Mouse (Mus musculus) liver, adult 2 months (tissue): ENCODE data around the gene Acaa1b. TPM values are rescaled to one million over a fixed set of nuclear protein-coding genes. Genes with fewer than 3 reads are reported as not detected.

Experiments used
- DNase-seq: peaks from one replicate; pipeline ENCODE4 v3.0.0-alpha.2; 2011; ENCODE audit warnings: low read depth, low spot score; ENCODE audit errors: extremely low read depth
- H3K27ac ChIP-seq: fragments of 200-500 bp; replicated peaks from 2 replicates; pipeline ENCODE4 v1.5.1; 2012; ENCODE audit warnings: low read depth, mild to moderate bottlenecking, control low read depth, inconsistent platforms, low read length; ENCODE audit not compliant: insufficient read depth
- H3K27me3 ChIP-seq: fragments of 200-500 bp; 2 replicates; pipeline ENCODE4 v1.6.1; 2012; ENCODE audit warnings: mild to moderate bottlenecking, moderate library complexity, low read length, inconsistent platforms; ENCODE audit not compliant: control insufficient read depth, insufficient read depth
- H3K36me3 ChIP-seq: fragments of 200-500 bp; 2 replicates; pipeline ENCODE4 v1.6.1; 2012; ENCODE audit warnings: low read length, inconsistent platforms; ENCODE audit not compliant: control insufficient read depth, insufficient read depth
- H3K4me1 ChIP-seq: fragments of 200-500 bp; 2 replicates; pipeline ENCODE4 v1.6.1; 2011; ENCODE audit warnings: low read length; ENCODE audit not compliant: control insufficient read depth, insufficient read depth
- H3K4me3 ChIP-seq: fragments of 200-500 bp; 2 replicates; pipeline ENCODE4 v1.5.1; 2011; ENCODE audit warnings: low read depth, mild to moderate bottlenecking, control low read depth, low read length, moderate library complexity; ENCODE audit not compliant: insufficient read depth
- H3K79me2 ChIP-seq: fragments of 200-500 bp; 2 replicates; pipeline ENCODE4 v1.6.1; 2012; ENCODE audit warnings: inconsistent platforms, mild to moderate bottlenecking, low read length, moderate library complexity; ENCODE audit not compliant: control insufficient read depth, insufficient read depth
- H3K9ac ChIP-seq: fragments of 200-500 bp; 2 replicates; pipeline ENCODE4 v1.6.1; 2012; ENCODE audit warnings: low read depth, mild to moderate bottlenecking, control low read depth, inconsistent platforms, low read length
- CTCF ChIP-seq: fragments of 200-500 bp; IDR thresholded peaks from 2 replicates; pipeline ENCODE4 v1.5.1; 2011; ENCODE audit warnings: low read depth, low read length, control low read depth
- POLR2A ChIP-seq: fragments of 200-500 bp; IDR thresholded peaks from 2 replicates; pipeline ENCODE4 v1.6.1; 2011; ENCODE audit warnings: low read length, control low read depth; ENCODE audit not compliant: insufficient read depth; ENCODE audit errors: extremely low read depth
- WGBS: fragments of 180-500 bp; shearing (Covaris S2); methylation state at CpG from one replicate; pipeline ENCODE4 v1.1.7; 2018; 5-methylcytosine and 5-hydroxymethylcytosine counted together
- polyA plus RNA-seq: library from polyadenylated mRNA; depleted of rRNA; stranded (reverse); fragments of >200 nt; gene quantifications from 2 replicates; pipeline ENCODE4 v1.2.3, GENCODE M21; 2012; rRNA removed
- total RNA-seq: library from RNA; depleted of rRNA; stranded (reverse); fragments of >200 nt; gene quantifications from 2 replicates; pipeline ENCODE4 v1.2.3, GENCODE M21; 2014; rRNA removed

The Acaa1b gene
- total and polyA plus RNA-seq, 2 experiments = 780 to 1,582 TPM

GRCm38 (mm10) chr9:119102783-119103113, 54.1 kb downstream of the Acaa1b start:
- Histone ChIP-seq H3K4me1 (0 out of 2 replicates have a peak, but pooled peaks cover 2% of the 10 kb centered on the region), H3K27ac (no peak overlapping the region), H3K36me3 (no peaks in the 10 kb centered on the region), H3K9ac (peak overlapping the region; percentile 41), H3K27me3 (no peaks in the 10 kb centered on the region), H3K4me3 (peak overlapping the region; percentile 75), H3K79me2 (no peaks in the 10 kb centered on the region)
- WGBS = 5% methylated on average over 19 of the region's 19 CpGs
- TF ChIP-seq CTCF = no peak
- no peak for TF ChIP-seq POLR2A
- no peak for DNase-seq

- peak; percentile 83 for DNase-seq
- H3K27me3 ChIP-seq = no peaks in the 10 kb centered on the region
- no peak for TF ChIP-seq POLR2A
- peak; percentile 21; the same call in 1 of the 2 replicates for TF ChIP-seq CTCF
- 0 out of 2 replicates have a peak, but pooled peaks cover 2% of the 10 kb centered on the region for H3K4me1 ChIP-seq
- peak within 1 kb of the TSS; percentile 75 for H3K4me3 ChIP-seq
- H3K9ac ChIP-seq = peak within 1 kb of the TSS; percentile 41
- 0 out of 2 replicates have a peak within 1 kb of the TSS, but pooled peaks have one; percentile 5 for H3K27ac ChIP-seq
- WGBS = 3% methylated on average over 44 of the region's 44 CpGs
- no peaks in the 10 kb centered on the region for H3K36me3 ChIP-seq
- H3K79me2 ChIP-seq = no peaks in the 10 kb centered on the region
Observed at GRCm38 (mm10) chr9:119101992-119102782, 54.7 kb downstream of the Acaa1b start, which contains the start of gene Dlec1. Dlec1 (plus strand) TSS chr9:119102478.

GRCm38 (mm10) chr9:119100177-119100898, 56.6 kb downstream of the Acaa1b start:
- 21% methylated on average over 15 of the region's 15 CpGs for WGBS
- H3K36me3 ChIP-seq = no peaks in the 10 kb centered on the region
- H3K27me3 ChIP-seq = no peaks in the 10 kb centered on the region
- DNase-seq = no peak
- no peaks in the 10 kb centered on the region for H3K79me2 ChIP-seq
- H3K4me1 ChIP-seq = 0 out of 2 replicates have a peak, but pooled peaks cover 2% of the 10 kb centered on the region
- no peak overlapping the region for H3K27ac ChIP-seq
- TF ChIP-seq POLR2A (no peak), CTCF (no peak)
- no peak overlapping the region for H3K9ac ChIP-seq
- H3K4me3 ChIP-seq = no peak overlapping the region

Other genes with a start within 250 kb of the Acaa1b start
- gene Ctdspl, start 230.6 kb downstream of the Acaa1b start, total RNA-seq = 2.5 and 4.0 TPM in 2 replicates
- 2.8 and 3.5 TPM in 2 replicates for gene Ctdspl, start 230.6 kb downstream of the Acaa1b start, polyA plus RNA-seq
- gene Vill, start 104.3 kb downstream of the Acaa1b start, total RNA-seq = 2.3 and 3.0 TPM in 2 replicates
- gene Vill, start 104.3 kb downstream of the Acaa1b start, polyA plus RNA-seq = 0.50 and 1.2 TPM in 2 replicates
- gene Plcd1, start 63.6 kb downstream of the Acaa1b start, total RNA-seq = 0.37 and 0.40 TPM in 2 replicates
- gene Plcd1, start 63.6 kb downstream of the Acaa1b start, polyA plus RNA-seq = 0.45 and 0.93 TPM in 2 replicates
- 0.27 and 0.74 TPM in 2 replicates for gene Dlec1, start 54.6 kb downstream of the Acaa1b start, total RNA-seq
- 0.31 and 0.32 TPM in 2 replicates for gene Dlec1, start 54.6 kb downstream of the Acaa1b start, polyA plus RNA-seq
- 0.07 TPM in 1 of 2 replicates, not detected in the other for gene Gm47289, start 2.1 kb upstream of the Acaa1b start, total RNA-seq
- not detected in 2 replicates for gene Gm47289, start 2.1 kb upstream of the Acaa1b start, polyA plus RNA-seq
- 0.07 TPM in 1 of 2 replicates, not detected in the other for gene Slc22a13, start 52.0 kb upstream of the Acaa1b start, total RNA-seq
- 0.06 TPM in 1 of 2 replicates, not detected in the other for gene Slc22a13, start 52.0 kb upstream of the Acaa1b start, polyA plus RNA-seq
- gene Oxsr1, start 165.3 kb upstream of the Acaa1b start, total RNA-seq = 14.2 and 15.6 TPM in 2 replicates
- 7.6 and 8.6 TPM in 2 replicates for gene Oxsr1, start 165.3 kb upstream of the Acaa1b start, polyA plus RNA-seq
- gene Acaa1a, start 182.6 kb upstream of the Acaa1b start, total RNA-seq = 155 and 170 TPM in 2 replicates
- 280 and 328 TPM in 2 replicates for gene Acaa1a, start 182.6 kb upstream of the Acaa1b start, polyA plus RNA-seq
- 4.8 and 6.3 TPM in 2 replicates for gene Myd88, start 184.3 kb upstream of the Acaa1b start, total RNA-seq
- 9.8 and 11.3 TPM in 2 replicates for gene Myd88, start 184.3 kb upstream of the Acaa1b start, polyA plus RNA-seq
- 204 and 276 TPM in 2 replicates for gene Xylb, start 200.3 kb upstream of the Acaa1b start, total RNA-seq
- 154 and 166 TPM in 2 replicates for gene Xylb, start 200.3 kb upstream of the Acaa1b start, polyA plus RNA-seq
- not detected in 2 replicates for gene Slc22a14, start 208.5 kb upstream of the Acaa1b start, total RNA-seq
- gene Slc22a14, start 208.5 kb upstream of the Acaa1b start, polyA plus RNA-seq = not detected in 2 replicates
- 3.7 and 4.2 TPM in 2 replicates for gene Acvr2b, start 245.0 kb upstream of the Acaa1b start, total RNA-seq
- gene Acvr2b, start 245.0 kb upstream of the Acaa1b start, polyA plus RNA-seq = 2.8 and 4.8 TPM in 2 replicates